Mouse (Mus musculus) megakaryocyte progenitor cell, adult 5-6 weeks (primary cell): ENCODE data around the gene Tmem91. TPM values are rescaled to one million over a fixed set of nuclear protein-coding genes. Genes with fewer than 3 reads are reported as not detected.

Experiments
- ATAC-seq: replicated peaks from 2 replicates; pipeline ENCODE4 v1.8.0; 2016; ENCODE audit warnings: mild to moderate bottlenecking, moderate TSS enrichment, inconsistent platforms; ENCODE audit not compliant: poor library complexity
- total RNA-seq, 2 experiments: library from RNA; stranded (forward) in 1 of 2; stranded (reverse) in 1 of 2; fragments of 157-497, 149-512 nt in 1 of 2; fragments of 200-1000 nt in 1 of 2; gene quantifications; 2 replicates each; pipeline versions ENCODE4 v1.2.3 to v1.2.4; 2015 to 2017

The Tmem91 gene
- total RNA-seq, 2 experiments from 2014 or later = 0.69 TPM; not detected in 1

DNA sequence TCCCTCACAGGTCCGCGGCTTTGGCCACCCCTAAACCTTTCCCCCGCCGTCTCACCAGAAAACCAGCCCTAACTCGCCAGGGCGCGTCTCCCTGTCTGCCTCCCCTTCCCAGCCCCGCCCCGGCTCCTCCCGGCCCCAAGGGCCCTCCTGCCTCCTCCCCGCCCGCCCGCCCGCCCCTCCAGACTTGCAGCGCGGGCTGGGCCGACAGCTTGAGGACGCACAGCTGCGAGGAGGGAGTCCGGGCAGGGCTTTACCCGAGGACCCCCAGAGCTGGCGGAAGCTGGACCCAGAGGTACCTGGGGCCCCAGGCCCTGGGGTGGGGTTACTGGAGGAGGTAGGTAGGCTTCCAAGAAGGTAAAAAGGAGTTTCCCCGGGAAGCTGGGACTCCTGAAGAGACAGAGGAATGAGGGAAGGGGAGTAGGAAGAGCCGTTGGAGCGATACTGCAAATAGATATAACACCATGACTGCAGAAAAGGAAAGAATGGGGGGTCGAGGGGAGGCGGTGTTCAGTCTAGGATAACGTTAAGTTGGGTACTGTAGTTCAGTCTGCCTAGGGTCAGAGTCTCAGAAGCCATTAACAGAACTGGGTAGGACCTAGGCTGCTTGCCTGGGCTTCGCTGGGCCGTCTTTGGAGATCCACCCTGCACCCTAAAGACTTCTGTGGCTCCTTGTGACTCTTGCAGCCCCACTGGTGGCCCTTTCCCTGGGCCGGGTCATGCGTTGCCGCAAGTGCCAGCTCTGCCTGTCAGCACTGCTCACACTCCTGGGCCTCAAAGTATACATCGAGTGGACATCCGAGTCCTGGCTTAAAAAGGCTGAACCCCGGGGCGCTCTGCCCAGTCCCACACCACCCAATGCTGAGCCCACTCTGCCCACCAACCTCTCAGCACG, 47.3 kb downstream of the Tmem91 start:
- ATAC-seq = peak; percentile 51

- peak; percentile 40; the same call in 1 of the 2 replicates for ATAC-seq
These were observed 48.2 kb downstream of the Tmem91 start, which contains the start of gene B3gnt8 for GRCm38 (mm10) chr7:25626509-25627430. Gene B3gnt8 (plus strand): TSS chr7:25626654.

DNA sequence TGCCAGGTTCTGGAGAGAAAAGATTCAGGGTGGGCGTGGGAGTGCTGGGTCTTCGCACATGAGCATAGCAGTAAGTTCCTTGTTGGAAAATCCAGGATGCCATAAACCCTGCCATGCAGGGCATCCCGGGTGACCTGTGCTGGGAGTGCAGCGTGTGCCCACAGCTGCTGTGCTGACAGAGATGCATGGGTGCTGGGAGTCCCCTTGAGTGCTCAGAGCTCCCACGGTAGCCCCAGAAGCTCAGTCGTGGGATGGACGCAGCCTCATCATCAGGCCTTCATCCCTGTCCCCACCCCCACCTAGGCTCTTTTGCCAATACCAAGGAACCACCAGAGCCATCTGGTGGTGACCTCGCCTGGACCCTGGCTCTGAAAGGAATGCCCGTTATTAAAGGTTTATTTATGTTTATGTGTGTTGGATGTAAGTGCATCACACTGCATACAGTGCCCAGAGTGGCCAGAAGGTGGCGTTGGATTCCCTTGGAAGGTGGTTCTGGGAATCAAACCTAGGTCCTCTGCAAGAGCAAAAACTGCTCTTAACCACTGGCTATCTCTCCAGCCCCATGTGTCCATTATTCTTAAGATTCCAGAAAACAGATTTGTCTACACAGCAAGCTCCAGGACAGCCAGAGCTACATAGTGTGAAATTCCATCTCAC, 49.2 kb downstream of the Tmem91 start:
- peak; percentile 54 for ATAC-seq

GRCm38 (mm10) chr7:25624851-25625250, 50.1 kb downstream of the Tmem91 start:
- no peak for ATAC-seq

DNA sequence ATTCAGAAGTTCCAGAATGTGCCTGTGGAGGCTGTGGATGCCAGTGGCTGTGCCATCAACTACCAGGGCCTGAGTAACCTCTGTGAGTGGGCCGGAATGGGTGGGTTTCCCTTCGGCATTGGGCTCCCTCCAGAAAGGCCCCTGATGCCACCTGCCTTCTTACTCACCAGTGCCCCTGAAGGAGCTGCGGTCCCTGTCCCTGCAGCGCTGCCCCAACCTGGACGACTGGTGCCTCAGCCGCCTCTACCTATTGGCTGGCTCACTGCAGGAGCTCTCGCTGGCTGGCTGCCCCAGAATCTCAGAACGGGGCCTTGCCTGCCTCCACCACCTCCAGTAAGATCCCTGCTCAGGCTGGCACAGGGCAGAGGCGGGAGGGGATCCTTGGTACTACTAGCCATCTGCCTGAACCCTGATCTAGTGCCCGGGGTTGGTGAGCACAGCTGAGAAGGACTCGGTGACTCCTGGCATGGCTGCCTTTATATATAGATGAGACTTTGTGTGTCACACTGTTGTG, 51.1 kb downstream of the Tmem91 start:
- ATAC-seq = no peak

DNA sequence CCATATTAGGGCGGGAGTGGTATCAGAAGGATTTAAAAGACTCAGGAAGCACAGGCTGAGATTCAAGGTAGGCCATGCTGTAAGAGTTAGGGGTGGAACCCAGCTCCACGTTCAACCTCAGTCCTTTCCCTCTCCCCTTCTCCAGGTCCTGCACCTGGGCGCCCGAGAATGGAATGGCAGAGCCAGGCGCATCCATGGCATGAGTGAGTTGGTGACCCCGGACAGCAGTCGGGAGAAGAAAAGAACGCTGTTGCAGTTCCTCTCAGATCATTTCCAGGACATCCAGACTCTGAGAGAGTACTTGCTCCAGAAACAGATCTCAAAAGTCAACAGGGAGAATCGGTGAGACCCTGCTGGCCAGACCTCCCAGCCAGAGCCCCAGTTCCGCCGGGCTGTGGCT, 54.2 kb downstream of the Tmem91 start:
- ATAC-seq = no peak

GRCm38 (mm10) chr7:25620101-25620500, 54.9 kb downstream of the Tmem91 start:
- no peak for ATAC-seq

DNA sequence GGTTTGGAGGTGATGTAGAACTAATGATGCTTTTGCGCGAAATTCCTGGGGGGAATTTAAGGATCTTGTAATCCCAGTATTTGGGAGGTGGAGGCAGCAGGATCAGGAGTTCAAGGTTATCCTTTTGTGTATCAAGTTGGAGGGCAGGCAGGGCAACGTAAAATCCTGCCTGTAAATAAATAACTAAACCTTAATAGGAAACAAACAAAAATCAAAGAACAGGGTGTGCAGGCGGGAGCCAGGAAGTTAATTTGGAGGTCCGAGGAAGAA, 55.3 kb downstream of the Tmem91 start:
- ATAC-seq = no peak

Other genes starting within 250 kb of the Tmem91 start
- 62.9 and 87.1 TPM in 2 replicates for gene Ceacam1, start 197.6 kb downstream of the Tmem91 start, total RNA-seq (2015)
- 21.0 and 23.6 TPM in 2 replicates for gene Ceacam1, start 197.6 kb downstream of the Tmem91 start, total RNA-seq (2017)
- gene Ceacam2, start 135.3 kb downstream of the Tmem91 start, total RNA-seq (2015) = 0.07 TPM in 1 of 2 replicates, not detected in the other
- gene Ceacam2, start 135.3 kb downstream of the Tmem91 start, total RNA-seq (2017) = 0.46 TPM in 1 of 2 replicates, not detected in the other
- not detected in 2 replicates for gene Erich4, start 59.3 kb downstream of the Tmem91 start, total RNA-seq (2015)
- gene Erich4, start 59.3 kb downstream of the Tmem91 start, total RNA-seq (2017) = not detected in 2 replicates
- gene Dmac2, start 55.8 kb downstream of the Tmem91 start, total RNA-seq (2015) = 24.5 and 30.0 TPM in 2 replicates
- 34.0 and 34.9 TPM in 2 replicates for gene Dmac2, start 55.8 kb downstream of the Tmem91 start, total RNA-seq (2017)
- gene B3gnt8, start 48.5 kb downstream of the Tmem91 start, total RNA-seq (2015) = 5.1 and 7.4 TPM in 2 replicates
- gene B3gnt8, start 48.5 kb downstream of the Tmem91 start, total RNA-seq (2017) = 13.2 and 22.2 TPM in 2 replicates
- gene Bckdha, start 16.2 kb downstream of the Tmem91 start, total RNA-seq (2015) = 37.6 and 46.7 TPM in 2 replicates
- gene Bckdha, start 16.2 kb downstream of the Tmem91 start, total RNA-seq (2017) = 48.6 and 52.0 TPM in 2 replicates
- 80.7 and 84.9 TPM in 2 replicates for gene Exosc5, start 16.0 kb downstream of the Tmem91 start, total RNA-seq (2015)
- gene Exosc5, start 16.0 kb downstream of the Tmem91 start, total RNA-seq (2017) = 55.6 and 71.8 TPM in 2 replicates
- gene B9d2, start 5.6 kb upstream of the Tmem91 start, total RNA-seq (2015) = 34.4 and 38.7 TPM in 2 replicates
- gene B9d2, start 5.6 kb upstream of the Tmem91 start, total RNA-seq (2017) = 38.2 and 39.8 TPM in 2 replicates
- gene Tgfb1, start 11.8 kb upstream of the Tmem91 start, total RNA-seq (2015) = 237 and 286 TPM in 2 replicates
- gene Tgfb1, start 11.8 kb upstream of the Tmem91 start, total RNA-seq (2017) = 35.7 and 35.8 TPM in 2 replicates
- gene Ccdc97, start 43.9 kb upstream of the Tmem91 start, total RNA-seq (2015) = 25.1 and 27.4 TPM in 2 replicates
- gene Ccdc97, start 43.9 kb upstream of the Tmem91 start, total RNA-seq (2017) = 10.5 and 18.3 TPM in 2 replicates
- gene Hnrnpul1, start 79.6 kb upstream of the Tmem91 start, total RNA-seq (2015) = 132 and 135 TPM in 2 replicates
- 126 and 141 TPM in 2 replicates for gene Hnrnpul1, start 79.6 kb upstream of the Tmem91 start, total RNA-seq (2017)
- 1.1 and 2.3 TPM in 2 replicates for gene Axl, start 113.5 kb upstream of the Tmem91 start, total RNA-seq (2015)
- 1.5 and 1.9 TPM in 2 replicates for gene Axl, start 113.5 kb upstream of the Tmem91 start, total RNA-seq (2017)
- gene Cyp2s1, start 141.7 kb upstream of the Tmem91 start, total RNA-seq (2015) = 0.17 TPM in 1 of 2 replicates, not detected in the other
- not detected in 2 replicates for gene Cyp2s1, start 141.7 kb upstream of the Tmem91 start, total RNA-seq (2017)
- gene Cyp2b10, start 222.5 kb upstream of the Tmem91 start, total RNA-seq (2015) = not detected in 2 replicates
- not detected in 2 replicates for gene Cyp2b10, start 222.5 kb upstream of the Tmem91 start, total RNA-seq (2017)